Comparison of ENCODE assay signal across 12 mouse cellular contexts in genomic region chr8:115861381-115861780, GRCm38 (mm10).
"Had no signal": no experiment of that assay in that cellular context is flagged by ENCODE, and none has a peak within 500 bp of the region (broad histone marks: within the 10 kb centered on the region; RNA-seq: fewer than 3 reads in every experiment).

No protein-coding gene starts in this region.

- H3K4me3 ChIP-seq: kidney, embryonic 15.5 days; left cerebral cortex, adult 2 months; limb, embryonic 15.5 days; liver, embryonic 13.5 days; midbrain, embryonic 13.5 days had no signal

- H3K9me3 ChIP-seq: kidney, embryonic 15.5 days; limb, embryonic 15.5 days; liver, embryonic 13.5 days; midbrain, embryonic 13.5 days had no signal

- H3K4me2 ChIP-seq: kidney, embryonic 15.5 days; limb, embryonic 15.5 days; liver, embryonic 13.5 days; midbrain, embryonic 13.5 days had no signal

- H3K36me3 ChIP-seq: kidney, embryonic 15.5 days; limb, embryonic 15.5 days; liver, embryonic 13.5 days; midbrain, embryonic 13.5 days had no signal

- H3K27me3 ChIP-seq: kidney, embryonic 15.5 days; liver, embryonic 13.5 days; midbrain, embryonic 13.5 days had no signal

- H3K27ac ChIP-seq: kidney, embryonic 15.5 days; left cerebral cortex, adult 2 months; limb, embryonic 15.5 days; liver, embryonic 13.5 days; midbrain, embryonic 13.5 days had no signal

- H3K4me1 ChIP-seq: liver, embryonic 13.5 days; midbrain, embryonic 13.5 days had no signal

- DNase-seq: kidney, adult 2 months; kidney, postnatal 14 days; liver, embryonic 13.5 days; lung, adult 18-20 months; right cerebral cortex, adult 18-20 months; thymus, adult 18-20 months; thymus, postnatal 14 days had no signal

- H3K9ac ChIP-seq: kidney, embryonic 15.5 days; limb, embryonic 15.5 days; liver, embryonic 13.5 days; midbrain, embryonic 13.5 days had no signal

- ATAC-seq: intestine, embryonic 16.5 days; midbrain, embryonic 13.5 days had no signal
